Mouse (Mus musculus) midbrain, embryonic 14.5 days (tissue): ENCODE data around the gene Trmo. TPM values are rescaled to one million over a fixed set of nuclear protein-coding genes. Genes with fewer than 3 reads are reported as not detected.

Experiments
- ATAC-seq: fragments of 200-750 bp; cut with Nextera tagmentation; 2 replicates; pipeline ENCODE4 v1.8.0; 2017; ENCODE audit warnings: moderate number of reproducible peaks, moderate library complexity; ENCODE audit not compliant: low FRiP score, low TSS enrichment
- DNase-seq: peaks from one replicate; pipeline ENCODE4 v3.0.0-alpha.2; 2015
- H3K27ac ChIP-seq: fragments of 300-500 bp; sonication (generic); replicated peaks from 2 replicates; pipeline ENCODE4 v1.5.1; 2014; ENCODE audit warnings: mild to moderate bottlenecking, low read depth, low read length, moderate library complexity
- H3K27me3 ChIP-seq: fragments of 300-500 bp; sonication (generic); 2 replicates; pipeline ENCODE4 v1.6.1; 2014; ENCODE audit warnings: low read length, control low read depth, mixed read lengths; ENCODE audit not compliant: control insufficient read depth, insufficient read depth
- H3K36me3 ChIP-seq: fragments of 300-500 bp; sonication (generic); 2 replicates; pipeline ENCODE4 v1.6.1; 2014; ENCODE audit warnings: low read length, control low read depth; ENCODE audit not compliant: control insufficient read depth, insufficient read depth
- H3K4me1 ChIP-seq: fragments of 300-500 bp; sonication (generic); 2 replicates; pipeline ENCODE4 v1.6.1; 2014; ENCODE audit warnings: mild to moderate bottlenecking, antibody characterized with exemption, low read length, control low read depth; ENCODE audit not compliant: control insufficient read depth, insufficient read depth
- H3K4me2 ChIP-seq: fragments of 300-500 bp; sonication (generic); 2 replicates; pipeline ENCODE4 v1.6.1; 2014; ENCODE audit warnings: mild to moderate bottlenecking, low read length, moderate library complexity
- H3K4me3 ChIP-seq: fragments of 300-500 bp; sonication (generic); replicated peaks from 2 replicates; pipeline ENCODE4 v1.5.1; 2014; ENCODE audit warnings: low read depth, low read length
- H3K9ac ChIP-seq: fragments of 300-500 bp; sonication (generic); replicated peaks from 2 replicates; pipeline ENCODE4 v1.6.1; 2014; ENCODE audit warnings: mild to moderate bottlenecking, low read length, moderate library complexity
- H3K9me3 ChIP-seq: fragments of 300-500 bp; sonication (generic); 2 replicates; pipeline ENCODE4 v1.6.1; 2016; ENCODE audit warnings: low read length, control low read depth, mixed read lengths; ENCODE audit not compliant: control insufficient read depth
- WGBS: fragments of 180-500 bp; shearing (Covaris S2); extraction: QIAGEN DNeasy Blood & Tissue Kit; methylation state at CpG from one replicate; pipeline ENCODE4 v1.1.7; 2014; 5-methylcytosine and 5-hydroxymethylcytosine counted together
- polyA plus RNA-seq: library from polyadenylated mRNA; unstranded; fragments of >200 nt; fragmentation: Nextera tagmentation; extraction: Ambion mirVana; gene quantifications from 2 replicates; pipeline ENCODE4 v1.2.1, GENCODE M21; 2014

Trmo gene
- polyA plus RNA-seq, 1 experiment from 2014 or later, result 10.1 TPM

- Histone ChIP-seq H3K4me1 (no peaks in the 10 kb centered on the region), H3K9me3 (no peaks in the 10 kb centered on the region), H3K4me3 (no peak overlapping the region), H3K27me3 (no peaks in the 10 kb centered on the region), H3K4me2 (no peak overlapping the region), H3K27ac (no peak overlapping the region), H3K36me3 (no peaks in the 10 kb centered on the region), H3K9ac (no peak overlapping the region)
- WGBS, result 85% methylated on average over 6 of the region's 6 CpGs
- DNase-seq (no peak), ATAC-seq (no peak)
These were observed 22.3 kb upstream of the Trmo start for GRCm38 (mm10) chr4:46411489-46411888.

GRCm38 (mm10) chr4:46410677-46411076, 21.4 kb upstream of the Trmo start:
- Histone ChIP-seq H3K9ac (no peak overlapping the region), H3K9me3 (no peaks in the 10 kb centered on the region), H3K27me3 (no peaks in the 10 kb centered on the region), H3K27ac (no peak overlapping the region), H3K4me3 (no peak overlapping the region), H3K4me1 (no peaks in the 10 kb centered on the region), H3K36me3 (no peaks in the 10 kb centered on the region), H3K4me2 (no peak overlapping the region)
- WGBS, result 93% methylated on average over 5 of the region's 5 CpGs
- DNase-seq (no peak), ATAC-seq (no peak)

GRCm38 (mm10) chr4:46406966-46407703, 17.9 kb upstream of the Trmo start:
- no peaks in the 10 kb centered on the region for H3K9me3 ChIP-seq
- no peak overlapping the region for H3K9ac ChIP-seq
- H3K27ac ChIP-seq, result no peak overlapping the region
- no peak for DNase-seq
- H3K4me2 ChIP-seq, result no peak overlapping the region
- no peak overlapping the region for H3K4me3 ChIP-seq
- WGBS, result 87% methylated on average over 8 of the region's 8 CpGs
- no peaks in the 10 kb centered on the region for H3K27me3 ChIP-seq
- no peak for ATAC-seq
- H3K4me1 ChIP-seq, result no peaks in the 10 kb centered on the region
- H3K36me3 ChIP-seq, result no peaks in the 10 kb centered on the region

GRCm38 (mm10) chr4:46404042-46404795, 15.0 kb upstream of the Trmo start:
- DNase-seq, result no peak
- Histone ChIP-seq H3K9me3 (no peaks in the 10 kb centered on the region), H3K4me1 (no peaks in the 10 kb centered on the region), H3K4me2 (no peak overlapping the region), H3K27me3 (no peaks in the 10 kb centered on the region), H3K27ac (no peak overlapping the region), H3K36me3 (no peaks in the 10 kb centered on the region), H3K9ac (no peak overlapping the region), H3K4me3 (no peak overlapping the region)
- ATAC-seq, result no peak
- WGBS, result 85% methylated on average over 6 of the region's 6 CpGs

GRCm38 (mm10) chr4:46398839-46399238, 9.6 kb upstream of the Trmo start:
- Histone ChIP-seq H3K4me2 (no peak overlapping the region), H3K9me3 (no peaks in the 10 kb centered on the region), H3K4me1 (no peaks in the 10 kb centered on the region), H3K36me3 (no peaks in the 10 kb centered on the region), H3K27ac (no peak overlapping the region), H3K27me3 (no peaks in the 10 kb centered on the region), H3K9ac (no peak overlapping the region), H3K4me3 (no peak overlapping the region)
- no peak for ATAC-seq
- DNase-seq, result no peak
- 86% methylated on average over 4 of the region's 4 CpGs for WGBS

- ATAC-seq (no peak), DNase-seq (no peak)
- Histone ChIP-seq H3K27me3 (no peaks in the 10 kb centered on the region), H3K4me1 (no peaks in the 10 kb centered on the region), H3K36me3 (no peaks in the 10 kb centered on the region), H3K27ac (no peak overlapping the region), H3K9ac (no peak overlapping the region), H3K4me3 (no peak overlapping the region), H3K4me2 (no peak overlapping the region), H3K9me3 (no peaks in the 10 kb centered on the region)
- WGBS, result 27% methylated on average over 5 of the region's 5 CpGs
These were observed 6.5 kb upstream of the Trmo start for GRCm38 (mm10) chr4:46395736-46396135.

DNA sequence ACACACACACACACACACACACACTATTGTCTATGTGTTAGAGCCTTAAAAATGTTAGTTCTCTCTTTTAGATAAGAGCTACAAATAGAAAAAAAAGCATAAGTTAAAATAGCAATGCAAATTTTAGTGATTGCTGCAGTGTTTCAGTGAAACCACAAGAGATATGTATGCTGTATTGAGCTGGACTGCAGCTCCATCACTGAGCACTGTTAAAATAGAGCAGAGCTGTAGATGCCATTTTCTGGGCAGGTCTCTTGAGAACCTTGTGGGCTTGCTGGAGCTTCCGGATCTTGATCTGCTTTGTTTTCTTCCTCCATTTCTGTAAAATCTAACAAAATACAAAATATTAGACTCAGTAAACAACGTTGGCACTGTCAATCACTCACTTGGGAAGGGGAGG, 5.2 kb upstream of the Trmo start:
- H3K4me3 ChIP-seq, result no peak overlapping the region
- H3K4me1 ChIP-seq, result peaks cover 5% of the 10 kb centered on the region; the same call in 1 of the 2 replicates
- H3K9ac ChIP-seq, result no peak overlapping the region
- no peak for DNase-seq
- H3K9me3 ChIP-seq, result no peaks in the 10 kb centered on the region
- no peak for ATAC-seq
- H3K27ac ChIP-seq, result no peak overlapping the region
- H3K4me2 ChIP-seq, result no peak overlapping the region
- WGBS, result 77% methylated on average over 2 of the region's 2 CpGs
- H3K27me3 ChIP-seq, result no peaks in the 10 kb centered on the region
- H3K36me3 ChIP-seq, result no peaks in the 10 kb centered on the region

DNA sequence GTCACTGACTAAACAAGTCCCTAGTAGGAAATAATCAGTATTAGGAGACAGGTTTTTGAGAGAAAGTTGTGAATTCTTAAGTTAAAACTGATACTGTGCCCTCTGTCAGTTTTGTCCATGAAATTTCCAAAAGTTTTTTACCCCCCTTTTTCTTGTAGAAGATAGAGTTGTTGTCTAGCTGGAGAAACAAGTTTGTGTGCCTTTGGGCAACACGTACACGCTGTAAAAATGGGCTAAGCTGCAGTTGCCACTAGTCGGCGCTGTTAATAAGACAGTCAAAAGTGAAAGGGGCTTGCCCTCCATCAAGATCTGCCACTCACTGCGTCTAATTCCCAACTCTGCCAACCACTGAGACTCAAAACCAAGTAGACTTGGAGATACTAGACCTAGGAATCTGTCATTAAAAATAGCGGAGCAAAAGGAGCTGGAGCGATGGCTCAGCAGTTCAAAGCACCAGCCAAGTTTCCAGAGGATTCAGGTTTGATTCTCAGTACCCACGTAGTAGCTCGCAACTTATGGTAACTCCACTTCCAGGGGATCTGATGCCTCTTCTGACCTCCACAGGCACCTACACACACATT, 1.2 kb upstream of the Trmo start:
- Histone ChIP-seq H3K27me3 (no peaks in the 10 kb centered on the region), H3K4me2 (peak overlapping the region; percentile 69), H3K4me1 (peaks cover 9% of the 10 kb centered on the region; the same call in 1 of the 2 replicates), H3K9me3 (no peaks in the 10 kb centered on the region), H3K27ac (no peak overlapping the region), H3K9ac (no peak overlapping the region), H3K4me3 (peak overlapping the region; percentile 68; the same call in 1 of the 2 replicates), H3K36me3 (peaks cover 6% of the 10 kb centered on the region)
- ATAC-seq (no peak), DNase-seq (peak; percentile 90)
- 24% methylated on average over 9 of the region's 9 CpGs for WGBS
